Mouse (Mus musculus): Measurements from ENCODE around the gene Alyref2.

Gene Alyref2

DNA sequence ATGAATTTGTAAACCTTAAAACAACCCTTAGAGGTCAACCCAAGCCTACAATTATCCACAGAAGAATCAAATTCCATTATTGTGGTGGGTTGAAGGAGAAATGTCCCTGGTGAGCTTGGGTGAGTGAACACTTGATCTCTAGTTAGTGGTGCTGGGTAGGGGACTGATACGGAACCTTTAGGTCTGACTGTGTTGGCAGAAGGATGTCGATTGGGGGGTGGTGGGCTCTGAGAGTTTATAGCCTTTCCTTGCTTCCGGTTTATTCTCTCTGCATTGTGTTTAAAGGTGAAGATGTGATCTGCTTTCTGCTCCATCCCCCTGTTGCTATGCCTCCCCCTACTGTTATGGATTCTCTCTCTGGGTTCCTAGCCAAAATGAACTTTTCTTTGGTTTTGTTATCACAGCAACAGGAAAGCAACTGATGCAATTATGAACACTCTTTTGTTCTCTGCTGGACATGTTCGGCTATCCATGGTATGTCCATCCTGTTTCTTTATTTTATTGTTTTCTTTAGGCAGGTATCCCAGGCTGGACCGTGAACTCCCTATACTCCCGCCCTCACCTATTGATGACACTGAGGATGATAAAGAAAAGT lies 2.2 kb upstream of the Alyref2 start:
- DNase-seq (ENCODE audit: low read depth, low spot score): no peak

DNA sequence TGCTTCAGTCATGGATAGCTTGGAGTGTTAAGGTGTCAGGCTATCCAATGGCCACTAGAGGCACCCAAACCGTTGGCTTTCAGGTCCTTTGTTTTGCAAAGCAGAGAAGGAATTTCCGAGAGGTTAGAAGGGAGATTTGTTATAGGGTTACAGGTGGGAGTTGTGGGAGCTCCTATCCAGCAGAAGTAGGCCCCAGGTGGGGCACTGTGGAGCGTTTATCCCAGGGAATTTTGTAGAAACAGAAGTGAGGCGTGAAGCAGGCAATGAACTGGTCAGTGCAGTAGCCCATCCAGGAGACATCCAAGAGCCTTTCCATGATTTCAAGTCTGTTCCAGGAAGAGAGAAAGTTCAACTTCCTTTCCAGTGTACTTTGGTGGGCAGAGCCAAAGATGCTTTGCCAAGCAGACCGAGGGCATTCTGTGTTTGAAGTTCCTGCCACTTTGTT lies 1.6 kb upstream of the Alyref2 start:
- DNase-seq (ENCODE audit: low read depth, low spot score): peak; percentile 67

- DNase-seq (ENCODE audit: low read depth, low spot score): peak; percentile 90
Observed at GRCm38 (mm10) chr1:171502388-171503249, 659 bp upstream of the Alyref2 start.

- peak; percentile 79 for DNase-seq (ENCODE audit: low read depth, low spot score)
Observed at GRCm38 (mm10) chr1:171503592-171504291, 464 bp downstream of the Alyref2 start.

DNA sequence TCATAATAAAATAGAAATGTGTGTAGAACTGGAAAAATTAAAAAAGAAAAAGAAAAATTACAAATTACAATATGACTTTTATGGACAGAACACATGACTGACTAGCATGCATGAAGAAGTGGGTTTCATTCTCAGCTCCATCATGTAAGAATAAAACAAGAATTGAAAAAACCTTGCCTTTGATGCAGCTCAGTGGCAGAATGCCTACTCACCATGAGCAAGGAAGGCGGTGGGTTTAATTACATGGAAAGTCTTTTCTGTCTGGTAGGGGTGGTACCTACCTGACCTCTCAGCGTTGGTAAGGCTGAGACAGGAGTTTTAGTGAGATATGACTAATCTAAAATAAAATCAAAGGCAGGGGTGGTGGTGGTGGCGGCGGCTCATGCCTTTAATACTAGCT lies 1.3 kb downstream of the Alyref2 start:
- peak; percentile 23 for DNase-seq (ENCODE audit: low read depth, low spot score)

- DNase-seq (ENCODE audit: low read depth, low spot score): peak; percentile 33
Observed at GRCm38 (mm10) chr1:171513234-171513633, 10.0 kb downstream of the Alyref2 start.

DNA sequence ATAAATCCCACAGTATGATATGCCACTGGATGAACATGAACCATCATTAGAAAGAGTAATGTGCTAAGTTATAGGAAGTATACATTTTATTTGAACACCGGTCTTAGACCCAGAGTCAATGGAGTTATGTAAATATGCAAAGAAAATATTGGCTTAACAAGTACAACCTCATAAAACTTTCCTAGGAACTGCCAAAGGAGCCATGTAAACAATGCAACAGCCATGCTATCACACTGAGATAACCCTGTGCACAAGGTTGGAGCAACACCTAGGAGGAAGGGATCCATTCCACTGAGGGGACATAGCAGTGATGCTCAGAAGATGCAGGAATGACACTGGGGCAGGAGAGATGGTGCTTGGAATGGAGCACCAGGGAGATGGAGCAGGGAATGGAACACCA lies 10.5 kb downstream of the Alyref2 start:
- no peak for DNase-seq (ENCODE audit: low read depth, low spot score)

GRCm38 (mm10) chr1:171515039-171515438 lies 11.8 kb downstream of the Alyref2 start:
- DNase-seq (ENCODE audit: low read depth, low spot score): peak; percentile 54

DNA sequence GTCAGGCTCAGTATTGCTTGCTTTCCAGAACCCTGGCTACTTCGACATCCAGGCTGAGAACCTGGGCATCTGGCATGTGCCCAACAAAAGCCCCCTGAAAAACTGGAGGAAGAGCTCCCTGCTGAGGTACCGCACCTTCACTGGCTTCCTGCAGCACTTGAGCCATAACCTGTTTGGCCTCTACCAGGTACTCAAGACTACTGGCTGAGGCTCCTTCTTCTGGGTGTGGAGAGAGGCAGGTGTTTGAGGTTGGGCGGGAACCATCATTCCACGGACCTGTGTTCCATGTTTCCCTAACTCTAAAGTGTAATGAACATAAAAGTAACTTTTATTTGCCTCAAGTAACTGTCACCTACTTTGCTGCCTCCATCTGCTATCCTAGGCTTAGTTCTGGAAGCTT lies 12.3 kb downstream of the Alyref2 start:
- no peak for DNase-seq (ENCODE audit: low read depth, low spot score)

- DNase-seq (ENCODE audit: low read depth, low spot score): no peak
Observed at GRCm38 (mm10) chr1:171531367-171531766, 28.1 kb downstream of the Alyref2 start.

GRCm38 (mm10) chr1:171532830-171533229 lies 29.6 kb downstream of the Alyref2 start:
- peak; percentile 68 for DNase-seq (ENCODE audit: low read depth, low spot score)

GRCm38 (mm10) chr1:171534557-171534956 lies 31.3 kb downstream of the Alyref2 start:
- no peak for DNase-seq (ENCODE audit: low read depth, low spot score)

- DNase-seq (ENCODE audit: low read depth, low spot score): no peak
Observed at GRCm38 (mm10) chr1:171535194-171535593, 31.9 kb downstream of the Alyref2 start, which contains the start of gene Itln1. TSS of gene Itln1 (minus strand) at chr1:171535294.

DNA sequence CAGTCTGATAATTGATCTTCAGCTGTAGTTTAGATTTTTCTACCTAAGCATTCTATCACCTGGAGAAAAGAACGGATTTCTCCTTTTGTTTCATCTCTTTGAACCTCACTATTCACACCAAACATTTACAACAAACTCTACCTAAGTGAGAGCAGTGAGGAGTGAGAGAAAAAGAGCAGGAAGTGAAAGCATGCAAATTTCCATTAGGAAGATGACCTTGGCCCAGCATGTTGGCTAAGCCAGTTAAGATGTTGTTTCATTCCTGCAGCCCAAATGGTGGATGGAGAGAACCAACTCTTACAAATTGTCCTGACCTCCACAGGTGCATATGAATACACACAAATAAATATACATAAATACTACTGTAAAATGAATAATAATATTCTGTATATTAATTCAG lies 37.4 kb downstream of the Alyref2 start:
- no peak for DNase-seq (ENCODE audit: low read depth, low spot score)

DNA sequence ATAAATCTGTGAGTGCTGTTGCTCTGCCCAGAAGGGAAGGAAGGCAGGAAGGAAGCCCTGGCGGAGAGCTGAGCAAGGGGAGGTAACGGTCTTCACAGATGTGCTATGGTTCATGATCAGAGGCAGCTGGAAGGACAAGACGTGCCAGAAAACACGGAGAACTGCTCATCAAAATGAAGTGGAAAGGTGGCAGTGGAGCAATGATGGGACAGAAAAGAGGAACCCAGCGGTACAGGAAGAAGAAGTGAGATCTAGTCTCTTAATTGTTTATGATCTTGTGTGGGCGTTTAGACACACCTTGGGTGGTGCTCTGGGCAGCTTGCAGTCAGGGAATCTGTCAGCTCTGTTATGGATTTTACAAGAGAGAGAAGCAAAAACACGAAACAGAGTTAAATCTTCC lies 48.0 kb downstream of the Alyref2 start:
- DNase-seq (ENCODE audit: low read depth, low spot score): peak; percentile 19

DNA sequence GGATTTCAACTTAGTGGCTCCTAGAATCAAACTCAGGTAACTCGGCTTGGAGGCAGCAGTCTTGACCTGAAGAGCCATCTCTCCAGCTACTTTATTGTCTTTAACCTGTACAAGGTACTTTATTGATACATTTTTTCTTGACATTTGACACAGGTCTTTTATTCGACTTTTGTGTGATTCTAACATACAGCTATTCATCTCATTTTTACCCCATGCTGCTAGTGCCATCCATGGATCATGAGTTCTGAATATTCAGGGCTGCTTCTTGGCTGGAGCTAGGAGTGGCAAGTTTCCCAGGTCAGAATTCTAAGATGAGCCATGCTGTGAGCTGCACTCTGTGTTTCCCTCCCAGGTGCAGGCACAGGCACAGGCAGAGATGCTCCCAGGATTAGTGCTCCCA lies 49.0 kb downstream of the Alyref2 start:
- no peak for DNase-seq (ENCODE audit: low read depth, low spot score)

GRCm38 (mm10) chr1:171553359-171554341 lies 50.4 kb downstream of the Alyref2 start:
- no peak for DNase-seq (ENCODE audit: low read depth, low spot score)
